In genomic region chr9:110635225-110635624, GRCm38 (mm10) we compare ENCODE assay signal across 8 mouse cellular contexts. TPM values are rescaled to one million over a fixed set of nuclear protein-coding genes. Genes with fewer than 3 reads are reported as not detected.
DNase-seq lines count a peak whose midpoint lies in the region; ATAC-seq and TF ChIP-seq lines count a peak whose summit lies in the region.

No protein-coding gene starts in this region.

- no peaks in the 10 kb centered on the region for H3K27me3 ChIP-seq in CH12.LX (replicated peaks)
- peaks cover 64% of the 10 kb centered on the region for H3K27me3 ChIP-seq in embryonic facial prominence, embryonic 10.5 days (replicated peaks; ENCODE audit: low read depth, poor library complexity, severe bottlenecking)
- H3K27me3 ChIP-seq in heart, adult 2 months (ENCODE audit: control insufficient read depth, insufficient read depth, low read length), result no peaks in the 10 kb centered on the region
- H3K27me3 ChIP-seq in lung, embryonic 15.5 days, result peaks cover 22% of the 10 kb centered on the region

- TF ChIP-seq EP300 in CH12.LX (IDR thresholded peaks at IDR 0.05; ENCODE audit: low read length), result no peak
- TF ChIP-seq EP300 in heart, adult 2 months (IDR thresholded peaks at IDR 0.05; ENCODE audit: insufficient read depth, low read depth, low read length), result peak; percentile 76; the same call in 1 of the 2 replicates

- H3K9me3 ChIP-seq in CH12.LX (replicated peaks; ENCODE audit: low read length), result no peaks in the 10 kb centered on the region
- H3K9me3 ChIP-seq in embryonic facial prominence, embryonic 10.5 days, result no peaks in the 10 kb centered on the region
- H3K9me3 ChIP-seq in lung, embryonic 15.5 days, result no peaks in the 10 kb centered on the region

- H3K79me2 ChIP-seq in CH12.LX (replicated peaks; ENCODE audit: control insufficient read depth, extremely low read depth, insufficient read depth, poor library complexity, severe bottlenecking), result no peaks in the 10 kb centered on the region
- H3K79me2 ChIP-seq in heart, adult 2 months (replicated peaks; ENCODE audit: control insufficient read depth, insufficient read depth, low read length), result no peaks in the 10 kb centered on the region

- peak; percentile 77 for DNase-seq in CH12.LX (ENCODE audit: extremely low read depth)
- DNase-seq in adrenal gland, postnatal 25 days, result peak; percentile 95
- DNase-seq in embryonic facial prominence, embryonic 10.5 days (ENCODE audit: low spot score), result peak; percentile 91
- DNase-seq in heart, adult 2 months, result peak; percentile 86 to 93
- DNase-seq in kidney, postnatal 25 days, result peak; percentile 90 to 96
- peak; percentile 81 for DNase-seq in retina, postnatal 1 day
- DNase-seq in thymus, postnatal 4 days, result peak; percentile 99

- H3K4me3 ChIP-seq in CH12.LX (replicated peaks in 1 of 3; ENCODE audit: low read depth in 2 of 3, low read length in 2 of 3, poor library complexity in 1 of 3), result no peak overlapping the region
- H3K4me3 ChIP-seq in embryonic facial prominence, embryonic 10.5 days, result no peak overlapping the region
- no peak overlapping the region for H3K4me3 ChIP-seq in heart, adult 2 months
- no peak overlapping the region for H3K4me3 ChIP-seq in lung, embryonic 15.5 days

- dilution Hi-C loops in CH12.LX (cut with MboI; ENCODE audit: extremely low pct_ligation_motif_present, extremely low pct_unique_long_range_greater_than_20kb, low sequenced_read_pairs), result no loop called here

- H3K4me2 ChIP-seq in CH12.LX (ENCODE audit: insufficient read depth, low read depth, poor library complexity, severe bottlenecking), result no peak overlapping the region
- H3K4me2 ChIP-seq in lung, embryonic 15.5 days, result no peak overlapping the region

- in situ Hi-C loops in CH12.LX (cut with MboI; ENCODE audit: low pct_ligation_motif_present, low pct_unique_long_range_greater_than_20kb, low sequenced_read_pairs), result no loop called here

- peak; percentile 49; the same call in 1 of the 2 replicates for ATAC-seq in lung, embryonic 15.5 days (ENCODE audit: borderline replicate concordance, extremely low read depth, low FRiP score, low TSS enrichment)

- intact Hi-C loops in heart, adult 2 months (cut with DNase I), result loop anchor here (1.0 to 5.0 kb wide), 3 partner anchors 18 to 147 kb away; no protein-coding TSS in a partner anchor

- H3K4me1 ChIP-seq in CH12.LX (ENCODE audit: control insufficient read depth in 1 of 2, insufficient read depth in 2 of 2), result no peaks in the 10 kb centered on the region; a peak in 1 of 4 replicates
- peaks cover 29% of the 10 kb centered on the region for H3K4me1 ChIP-seq in embryonic facial prominence, embryonic 10.5 days
- peaks cover 2% of the 10 kb centered on the region; the same call in 1 of the 2 replicates for H3K4me1 ChIP-seq in heart, adult 2 months (ENCODE audit: control insufficient read depth, insufficient read depth, low read length)
- no peaks in the 10 kb centered on the region for H3K4me1 ChIP-seq in lung, embryonic 15.5 days

- peaks cover 84 to 100% of the 10 kb centered on the region in 2 experiments for H3K36me3 ChIP-seq in CH12.LX (replicated peaks in 1 of 2; ENCODE audit: control insufficient read depth in 1 of 2, insufficient read depth in 1 of 2, low read length in 1 of 2)
- H3K36me3 ChIP-seq in embryonic facial prominence, embryonic 10.5 days (replicated peaks), result no peaks in the 10 kb centered on the region
- H3K36me3 ChIP-seq in heart, adult 2 months (ENCODE audit: control insufficient read depth, insufficient read depth, low read length), result no peaks in the 10 kb centered on the region
- 0 out of 2 replicates have a peak, but pooled peaks cover 3% of the 10 kb centered on the region for H3K36me3 ChIP-seq in lung, embryonic 15.5 days

- no peak overlapping the region for H3K9ac ChIP-seq in CH12.LX (ENCODE audit: insufficient read depth, low read depth)
- no peak overlapping the region for H3K9ac ChIP-seq in heart, adult 2 months (ENCODE audit: low read depth, low read length)
- no peak overlapping the region for H3K9ac ChIP-seq in lung, embryonic 15.5 days

- WGBS in embryonic facial prominence, embryonic 10.5 days, result 5% methylated on average over 19 of the region's 19 CpGs
- 18% methylated on average over 19 of the region's 19 CpGs for WGBS in heart, adult 2 months
- 8% methylated on average over 19 of the region's 19 CpGs for WGBS in lung, embryonic 15.5 days

- TF ChIP-seq POLR2A in CH12.LX (IDR thresholded peaks at IDR 0.05; ENCODE audit: low read depth, low read length), result no peak
- no peak for TF ChIP-seq POLR2A in heart, adult 2 months (IDR thresholded peaks at IDR 0.05; ENCODE audit: insufficient read depth, low read depth, low read length)

- H3K27ac ChIP-seq in CH12.LX (ENCODE audit: insufficient read depth, low read depth), result no peak overlapping the region
- no peak overlapping the region for H3K27ac ChIP-seq in embryonic facial prominence, embryonic 10.5 days (replicated peaks)
- H3K27ac ChIP-seq in heart, adult 2 months, result no peak overlapping the region
- H3K27ac ChIP-seq in lung, embryonic 15.5 days, result no peak overlapping the region

- peak; percentile 93 for TF ChIP-seq RAD21 in CH12.LX (IDR thresholded peaks at IDR 0.05; ENCODE audit: low read depth, low read length)

- peak; percentile 68 to 96 for TF ChIP-seq CTCF in CH12.LX (conservative IDR thresholded peaks at IDR 0.05 in 1 of 2, IDR thresholded peaks at IDR 0.05 in 1 of 2; ENCODE audit: low read depth in 2 of 2, low read length in 2 of 2)
- TF ChIP-seq CTCF in heart, adult 2 months (IDR thresholded peaks at IDR 0.05), result peak; percentile 86

TF ChIP-seq in CH12.LX, 34 proteins besides CTCF, POLR2A, EP300 and RAD21 (continues in another document):
- no peak for TF ChIP-seq E2F4 (IDR thresholded peaks at IDR 0.05; ENCODE audit: insufficient replicate concordance, low read depth, low read length)
- TF ChIP-seq MAX (IDR thresholded peaks at IDR 0.05; ENCODE audit: low read length), result no peak
- peak; percentile 59; the same call in 1 of the 2 replicates for TF ChIP-seq ELF1 (IDR thresholded peaks at IDR 0.05; ENCODE audit: low read depth, low read length)
- no peak for TF ChIP-seq SIN3A (IDR thresholded peaks at IDR 0.05; ENCODE audit: low read length)
- 0 out of 2 replicates have a peak, but pooled peaks have one; percentile 21 for TF ChIP-seq MAZ (IDR thresholded peaks at IDR 0.05; ENCODE audit: low read depth, low read length)
- TF ChIP-seq MXI1 (IDR thresholded peaks at IDR 0.05; ENCODE audit: low read depth, low read length), result no peak
- TF ChIP-seq ZMIZ1 (IDR thresholded peaks at IDR 0.05; ENCODE audit: low read depth, low read length), result no peak
- no peak for TF ChIP-seq RCOR1 (conservative IDR thresholded peaks at IDR 0.05; ENCODE audit: low read depth, low read length)
- TF ChIP-seq SMC3 (IDR thresholded peaks at IDR 0.05; ENCODE audit: low read depth, low read length), result peak; percentile 98
- TF ChIP-seq JUND (conservative IDR thresholded peaks at IDR 0.05; ENCODE audit: low read depth, low read length), result no peak
- TF ChIP-seq ZC3H11A (IDR thresholded peaks at IDR 0.05; ENCODE audit: low read depth, low read length), result peak; percentile 93
- no peak for TF ChIP-seq PAX5 (IDR thresholded peaks at IDR 0.05; ENCODE audit: low read length)
- no peak for TF ChIP-seq NELFE (IDR thresholded peaks at IDR 0.05; ENCODE audit: low read depth, low read length)
- TF ChIP-seq UBTF (IDR thresholded peaks at IDR 0.05; ENCODE audit: low read depth, low read length), result no peak
- no peak for TF ChIP-seq MAFK (IDR thresholded peaks at IDR 0.05; ENCODE audit: insufficient replicate concordance, low read length)
- no peak for TF ChIP-seq NRF1 (IDR thresholded peaks at IDR 0.05; ENCODE audit: low read depth, low read length)
- TF ChIP-seq IRF4 (IDR thresholded peaks at IDR 0.05; ENCODE audit: low read depth, low read length), result peak; percentile 73
- TF ChIP-seq TCF12 (IDR thresholded peaks at IDR 0.05; ENCODE audit: low read depth, low read length), result peak; percentile 21; the same call in 1 of the 2 replicates
- TF ChIP-seq ZKSCAN1 (IDR thresholded peaks at IDR 0.05; ENCODE audit: borderline replicate concordance, low read depth, low read length), result no peak
- TF ChIP-seq ZNF384 (IDR thresholded peaks at IDR 0.05; ENCODE audit: low read depth, low read length), result no peak
- TF ChIP-seq CHD1 (IDR thresholded peaks at IDR 0.05; ENCODE audit: low read depth, low read length), result no peak
- TF ChIP-seq JUN (IDR thresholded peaks at IDR 0.05; ENCODE audit: insufficient read depth, low read depth, low read length), result no peak
- no peak for TF ChIP-seq BHLHE40 (IDR thresholded peaks at IDR 0.05; ENCODE audit: low read depth, low read length)
- TF ChIP-seq ETS1 (conservative IDR thresholded peaks at IDR 0.05; ENCODE audit: low read depth, low read length), result no peak

RNA-seq across cellular contexts. Expression of gene Nradd, which starts 11.0 kb away (rescaled TPM):
- total RNA-seq in CH12.LX (2012; rRNA removed) (8.9 TPM in 2 replicates), CH12.LX (2014; rRNA removed) (17.7 and 18.4 TPM in 2 replicates)
- 15.0 and 15.8 TPM in 2 replicates for polyA plus RNA-seq in CH12.LX (2012; ENCODE audit: insufficient read length, low read depth)
- total RNA-seq in adrenal gland, postnatal 25 days (2021), result 18.5 and 20.9 TPM in 2 replicates
- 37.8 and 39.3 TPM in 2 replicates for polyA plus RNA-seq in embryonic facial prominence, embryonic 10.5 days (2016; fragmentation: Nextera tagmentation; extraction: Ambion mirVana)
- total RNA-seq in heart, adult 2 months (2021), result 1 to 10 TPM; 1.3 to 1.4 TPM
- 2.7 and 2.9 TPM in 2 replicates for polyA plus RNA-seq in heart, adult 2 months (2012; rRNA removed)
- polyA plus RNA-seq in lung, embryonic 15.5 days (2015; fragmentation: Nextera tagmentation; extraction: Ambion mirVana), result 51.2 and 55.6 TPM in 2 replicates

RNA-seq across cellular contexts. Expression of gene Nbeal2, which starts 18.7 kb away (rescaled TPM):
- total RNA-seq in CH12.LX (2012; rRNA removed) (8.4 and 13.6 TPM in 2 replicates), CH12.LX (2014; rRNA removed) (2.6 and 3.2 TPM in 2 replicates)
- polyA plus RNA-seq in CH12.LX (2012; ENCODE audit: insufficient read length, low read depth), result 17.7 and 19.7 TPM in 2 replicates
- total RNA-seq in adrenal gland, postnatal 25 days (2021), result 7.9 and 10.1 TPM in 2 replicates
- polyA plus RNA-seq in embryonic facial prominence, embryonic 10.5 days (2016; fragmentation: Nextera tagmentation; extraction: Ambion mirVana), result 1.9 and 2.0 TPM in 2 replicates
- 1 to 10 TPM; 7.6 to 8.5 TPM for total RNA-seq in heart, adult 2 months (2021)
- polyA plus RNA-seq in heart, adult 2 months (2012; rRNA removed), result 18.4 and 18.8 TPM in 2 replicates
- polyA plus RNA-seq in lung, embryonic 15.5 days (2015; fragmentation: Nextera tagmentation; extraction: Ambion mirVana), result 3.6 and 4.2 TPM in 2 replicates

RNA-seq across cellular contexts. Expression of gene Ccdc12, which starts 21.1 kb away (rescaled TPM):
- total RNA-seq in CH12.LX (2012; rRNA removed) (97.8 and 122 TPM in 2 replicates), CH12.LX (2014; rRNA removed) (85.2 and 89.1 TPM in 2 replicates)
- 104 and 106 TPM in 2 replicates for polyA plus RNA-seq in CH12.LX (2012; ENCODE audit: insufficient read length, low read depth)
- total RNA-seq in adrenal gland, postnatal 25 days (2021), result 64.0 and 69.5 TPM in 2 replicates
- polyA plus RNA-seq in embryonic facial prominence, embryonic 10.5 days (2016; fragmentation: Nextera tagmentation; extraction: Ambion mirVana), result 174 and 177 TPM in 2 replicates
- total RNA-seq in heart, adult 2 months (2021), result 10 to 100 TPM; 54.1 to 66.1 TPM
- 91.3 and 94.8 TPM in 2 replicates for polyA plus RNA-seq in heart, adult 2 months (2012; rRNA removed)
- 151 TPM in 2 replicates for polyA plus RNA-seq in lung, embryonic 15.5 days (2015; fragmentation: Nextera tagmentation; extraction: Ambion mirVana)
